Comparison of ENCODE assay signal across 8 mouse cellular contexts in genomic region chr11:43411413-43411812, GRCm38 (mm10). TPM values are rescaled to one million over a fixed set of nuclear protein-coding genes. Genes with fewer than 3 reads are reported as not detected.
A peak's percentile ranks its signal among the peaks of the same experiment; 100 is the strongest.
DNase-seq lines count a peak whose midpoint lies in the region; ATAC-seq lines count a peak whose summit lies in the region.

No protein-coding gene starts in this region.

- H3K9me3 ChIP-seq in kidney, embryonic 16.5 days (ENCODE audit: low read length): no peaks in the 10 kb centered on the region
- H3K9me3 ChIP-seq in liver, embryonic 11.5 days (ENCODE audit: control insufficient read depth, low read length): no peaks in the 10 kb centered on the region
- no peaks in the 10 kb centered on the region for H3K9me3 ChIP-seq in neural tube, embryonic 14.5 days (ENCODE audit: control insufficient read depth, low read length)

- H3K36me3 ChIP-seq in kidney, embryonic 16.5 days (ENCODE audit: insufficient read depth, low read length): no peaks in the 10 kb centered on the region
- no peaks in the 10 kb centered on the region for H3K36me3 ChIP-seq in liver, embryonic 11.5 days (ENCODE audit: control insufficient read depth, insufficient read depth, low read length)
- H3K36me3 ChIP-seq in neural tube, embryonic 14.5 days (ENCODE audit: control insufficient read depth, insufficient read depth, low read length): no peaks in the 10 kb centered on the region

- no peak overlapping the region for H3K4me3 ChIP-seq in kidney, embryonic 16.5 days (ENCODE audit: low read length)
- no peak overlapping the region for H3K4me3 ChIP-seq in liver, embryonic 11.5 days (ENCODE audit: low read depth, low read length)
- H3K4me3 ChIP-seq in neural tube, embryonic 14.5 days (ENCODE audit: low read depth, low read length): no peak overlapping the region

- peak; percentile 87 for DNase-seq in A20 (ENCODE audit: low read depth, low spot score)
- peak; percentile 64 for DNase-seq in MN1 (ENCODE audit: low spot score)
- DNase-seq in cerebellum, adult 9-11 months: peak; percentile 47
- peak; percentile 58 to 63 for DNase-seq in frontal cortex, postnatal 25 days (ENCODE audit: low spot score in 2 of 2)
- peak; percentile 66 for DNase-seq in liver, embryonic 11.5 days (ENCODE audit: low spot score)
- peak; percentile 47 for DNase-seq in testis, postnatal 14 days (ENCODE audit: low spot score)

- H3K9ac ChIP-seq in kidney, embryonic 16.5 days (replicated peaks; ENCODE audit: low read length): no peak overlapping the region
- no peak overlapping the region for H3K9ac ChIP-seq in liver, embryonic 11.5 days (ENCODE audit: low read depth, low read length)
- H3K9ac ChIP-seq in neural tube, embryonic 14.5 days (replicated peaks; ENCODE audit: low read depth, low read length): no peak overlapping the region

- no peak overlapping the region for H3K27ac ChIP-seq in kidney, embryonic 16.5 days (ENCODE audit: low read length)
- no peak overlapping the region for H3K27ac ChIP-seq in liver, embryonic 11.5 days (ENCODE audit: low read depth, low read length)
- no peak overlapping the region for H3K27ac ChIP-seq in neural tube, embryonic 14.5 days (ENCODE audit: low read depth, low read length)

- 0% methylated on average over 1 of the region's 1 CpGs for WGBS in kidney, embryonic 16.5 days
- 0% methylated on average over 1 of the region's 1 CpGs for WGBS in liver, embryonic 11.5 days
- WGBS in neural tube, embryonic 14.5 days: 0% methylated on average over 1 of the region's 1 CpGs

- no peaks in the 10 kb centered on the region for H3K27me3 ChIP-seq in kidney, embryonic 16.5 days (ENCODE audit: insufficient read depth, low read length)
- no peaks in the 10 kb centered on the region for H3K27me3 ChIP-seq in liver, embryonic 11.5 days (replicated peaks; ENCODE audit: control insufficient read depth, insufficient read depth, low read length)
- H3K27me3 ChIP-seq in neural tube, embryonic 14.5 days (ENCODE audit: control insufficient read depth, insufficient read depth, low read length): no peaks in the 10 kb centered on the region

- H3K4me1 ChIP-seq in kidney, embryonic 16.5 days (ENCODE audit: insufficient read depth, low read length): no peaks in the 10 kb centered on the region
- no peaks in the 10 kb centered on the region for H3K4me1 ChIP-seq in liver, embryonic 11.5 days (replicated peaks; ENCODE audit: control insufficient read depth, insufficient read depth, low read length)
- H3K4me1 ChIP-seq in neural tube, embryonic 14.5 days (ENCODE audit: control insufficient read depth, insufficient read depth, low read length): no peaks in the 10 kb centered on the region

- peak; percentile 58; the same call in 1 of the 2 replicates for ATAC-seq in kidney, embryonic 16.5 days (ENCODE audit: low FRiP score, low TSS enrichment)
- no peak for ATAC-seq in liver, embryonic 11.5 days (replicated peaks; ENCODE audit: low FRiP score)
- peak; percentile 55 for ATAC-seq in neural tube, embryonic 14.5 days (ENCODE audit: low read depth)

- H3K4me2 ChIP-seq in kidney, embryonic 16.5 days (replicated peaks; ENCODE audit: low read depth, low read length): no peak overlapping the region
- H3K4me2 ChIP-seq in liver, embryonic 11.5 days: no peak overlapping the region
- no peak overlapping the region for H3K4me2 ChIP-seq in neural tube, embryonic 14.5 days (ENCODE audit: low read depth, low read length)

RNA-seq across cellular contexts. Expression of gene Pttg1, which starts 14.6 kb away (rescaled TPM):
- 101 and 102 TPM in 2 replicates for polyA plus RNA-seq in kidney, embryonic 16.5 days (2015; fragmentation: Nextera tagmentation; extraction: Ambion mirVana)
- 71.2 and 82.3 TPM in 2 replicates for polyA plus RNA-seq in liver, embryonic 11.5 days (2014; fragmentation: Nextera tagmentation; extraction: Ambion mirVana)
- 36.1 and 40.3 TPM in 2 replicates for polyA plus RNA-seq in neural tube, embryonic 14.5 days (2014; fragmentation: Nextera tagmentation; extraction: Ambion mirVana)

RNA-seq across cellular contexts. Expression of gene Slu7, which starts 22.1 kb away (rescaled TPM):
- 59.6 and 66.3 TPM in 2 replicates for polyA plus RNA-seq in kidney, embryonic 16.5 days (2015; fragmentation: Nextera tagmentation; extraction: Ambion mirVana)
- 43.9 and 48.9 TPM in 2 replicates for polyA plus RNA-seq in liver, embryonic 11.5 days (2014; fragmentation: Nextera tagmentation; extraction: Ambion mirVana)
- polyA plus RNA-seq in neural tube, embryonic 14.5 days (2014; fragmentation: Nextera tagmentation; extraction: Ambion mirVana): 64.2 and 65.2 TPM in 2 replicates
